Mouse (Mus musculus) C2C12 (cell line): ENCODE results near the gene Ndufa11. TPM values are rescaled to one million over a fixed set of nuclear protein-coding genes. Genes with fewer than 3 reads are reported as not detected.

Source experiments
- H3K27me3 ChIP-seq: one replicate; pipeline ENCODE4 v1.6.1; 2011; ENCODE audit not compliant: control insufficient read depth, insufficient read depth, insufficient read length
- H3K36me3 ChIP-seq: one replicate; pipeline ENCODE4 v1.6.1; 2011; ENCODE audit not compliant: control insufficient read depth, insufficient read depth
- H3K4me3 ChIP-seq: one replicate; pipeline ENCODE4 v1.5.1; 2011; ENCODE audit warnings: mild to moderate bottlenecking, control low read depth; ENCODE audit not compliant: poor library complexity, insufficient read depth, severe bottlenecking
- H3K79me2 ChIP-seq: one replicate; pipeline ENCODE4 v1.6.1; 2011; ENCODE audit not compliant: control insufficient read depth, insufficient read depth
- H3K79me3 ChIP-seq: one replicate; pipeline ENCODE4 v1.6.1; 2011; ENCODE audit warnings: low read depth, control low read depth
- H3ac ChIP-seq: one replicate; pipeline ENCODE3; 2011; ENCODE audit warnings: low read depth; ENCODE audit not compliant: control insufficient read depth, insufficient read length
- CEBPB ChIP-seq: IDR thresholded peaks from one replicate; pipeline ENCODE4 v1.6.1; 2011; ENCODE audit warnings: low read depth, mild to moderate bottlenecking, control low read depth, moderate library complexity
- CTCF ChIP-seq: IDR thresholded peaks from one replicate; pipeline ENCODE4 v1.5.1; 2011; ENCODE audit not compliant: control insufficient read depth, insufficient read depth, insufficient read length
- FOSL1 ChIP-seq: IDR thresholded peaks from one replicate; pipeline ENCODE4 v1.8.0; 2011; ENCODE audit warnings: mild to moderate bottlenecking, low read length; ENCODE audit not compliant: poor library complexity, insufficient read depth, severe bottlenecking
- MAX ChIP-seq: IDR thresholded peaks from one replicate; pipeline ENCODE4 v1.6.1; 2011; ENCODE audit warnings: mild to moderate bottlenecking, control low read depth
- MYOD1 ChIP-seq: IDR thresholded peaks from one replicate; pipeline ENCODE4 v1.6.1; 2011; ENCODE audit warnings: low read depth; ENCODE audit not compliant: control insufficient read depth, insufficient read length
- MYOG ChIP-seq: IDR thresholded peaks from one replicate; pipeline ENCODE4 v1.6.1; 2011; ENCODE audit not compliant: control insufficient read depth, insufficient read length; ENCODE audit errors: extremely low read depth
- USF1 ChIP-seq: IDR thresholded peaks from one replicate; pipeline ENCODE4 v1.6.1; 2011; ENCODE audit warnings: low read depth, mild to moderate bottlenecking, control low read depth, moderate library complexity
- polyA plus RNA-seq: library from polyadenylated mRNA; unstranded; fragments of >200 nt; fragmentation: generic; extraction: Trizol; gene quantifications from one replicate; pipeline ENCODE4 v1.2.1, GENCODE M21; 2012; ENCODE audit warnings: missing spikeins

Ndufa11 gene
- polyA plus RNA-seq, 1 experiment: 312 TPM

- H3K36me3 ChIP-seq: peaks cover 64% of the 10 kb centered on the region
- no peak for TF ChIP-seq MYOG
- TF ChIP-seq FOSL1: no peak
- no peak for TF ChIP-seq CEBPB
- TF ChIP-seq MAX: no peak
- no peak for TF ChIP-seq USF1
- TF ChIP-seq MYOD1: no peak
- no peak for TF ChIP-seq CTCF
- H3ac ChIP-seq: no peak overlapping the region
- no peak overlapping the region for H3K4me3 ChIP-seq
- H3K79me2 ChIP-seq: peaks cover 100% of the 10 kb centered on the region
- peaks cover 91% of the 10 kb centered on the region for H3K79me3 ChIP-seq
- no peaks in the 10 kb centered on the region for H3K27me3 ChIP-seq
These were observed 35.8 kb upstream of the Ndufa11 start for GRCm38 (mm10) chr17:56681791-56682190.

- no peak overlapping the region for H3ac ChIP-seq
- no peaks in the 10 kb centered on the region for H3K27me3 ChIP-seq
- H3K79me3 ChIP-seq: peaks cover 84% of the 10 kb centered on the region
- no peak for TF ChIP-seq MYOG
- no peak for TF ChIP-seq CTCF
- TF ChIP-seq MYOD1: no peak
- TF ChIP-seq MAX: no peak
- TF ChIP-seq USF1: no peak
- no peak for TF ChIP-seq FOSL1
- no peak for TF ChIP-seq CEBPB
- H3K4me3 ChIP-seq: no peak overlapping the region
- peaks cover 100% of the 10 kb centered on the region for H3K79me2 ChIP-seq
- peaks cover 66% of the 10 kb centered on the region for H3K36me3 ChIP-seq
These were observed 34.7 kb upstream of the Ndufa11 start for GRCm38 (mm10) chr17:56682880-56683279.

- Histone ChIP-seq H3K36me3 (peaks cover 71% of the 10 kb centered on the region), H3K79me3 (peaks cover 78% of the 10 kb centered on the region), H3K79me2 (peaks cover 100% of the 10 kb centered on the region), H3ac (no peak overlapping the region), H3K27me3 (no peaks in the 10 kb centered on the region), H3K4me3 (no peak overlapping the region)
- TF ChIP-seq MYOD1 (no peak), MAX (no peak), MYOG (no peak), CTCF (no peak), FOSL1 (no peak), USF1 (no peak), CEBPB (no peak)
These were observed 33.9 kb upstream of the Ndufa11 start for GRCm38 (mm10) chr17:56683546-56684140.

- H3K36me3 ChIP-seq: peaks cover 74% of the 10 kb centered on the region
These were observed 32.9 kb upstream of the Ndufa11 start for GRCm38 (mm10) chr17:56684649-56685048.

GRCm38 (mm10) chr17:56686801-56687200 is 30.8 kb upstream of the Ndufa11 start:
- Histone ChIP-seq H3ac (no peak overlapping the region), H3K79me2 (peaks cover 100% of the 10 kb centered on the region), H3K79me3 (peaks cover 64% of the 10 kb centered on the region), H3K4me3 (no peak overlapping the region), H3K27me3 (no peaks in the 10 kb centered on the region), H3K36me3 (peaks cover 77% of the 10 kb centered on the region)
- TF ChIP-seq FOSL1: no peak
- TF ChIP-seq USF1: no peak
- no peak for TF ChIP-seq MYOG
- no peak for TF ChIP-seq MAX
- TF ChIP-seq MYOD1: no peak
- no peak for TF ChIP-seq CEBPB

More at GRCm38 (mm10) chr17:56684649-56685048, 32.9 kb upstream of the Ndufa11 start:
- Histone ChIP-seq H3K27me3 (no peaks in the 10 kb centered on the region), H3K79me2 (peaks cover 100% of the 10 kb centered on the region), H3ac (no peak overlapping the region), H3K4me3 (no peak overlapping the region), H3K79me3 (peaks cover 70% of the 10 kb centered on the region)
- TF ChIP-seq CEBPB: no peak
- no peak for TF ChIP-seq USF1

GRCm38 (mm10) chr17:56688045-56688444 is 29.5 kb upstream of the Ndufa11 start:
- Histone ChIP-seq H3K4me3 (no peak overlapping the region), H3K36me3 (peaks cover 71% of the 10 kb centered on the region), H3K79me2 (peaks cover 99% of the 10 kb centered on the region), H3K79me3 (peaks cover 55% of the 10 kb centered on the region), H3ac (no peak overlapping the region), H3K27me3 (no peaks in the 10 kb centered on the region)
- TF ChIP-seq USF1: no peak
- no peak for TF ChIP-seq MYOD1
- TF ChIP-seq MYOG: no peak
- TF ChIP-seq FOSL1: no peak
- TF ChIP-seq MAX: no peak
- no peak for TF ChIP-seq CTCF
- no peak for TF ChIP-seq CEBPB
